Mouse (Mus musculus) 3T3-L1 (cell line): ENCODE data around the gene Idua.
"Not testable (repeated sequence)": the region's sequence is repeated elsewhere in the genome, so short reads cannot be mapped to it uniquely, and the experiment has no call there.

Experiments used
- DNase-seq: peaks from one replicate; pipeline ENCODE4 v3.0.0-alpha.2; 2015; ENCODE audit warnings: low read depth, low spot score

The Idua gene

GRCm38 (mm10) chr5:108659698-108660631 lies at the start of gene Idua:
Gene Idua (plus strand): TSS chr5:108660331.
- DNase-seq, result no peak

GRCm38 (mm10) chr5:108610426-108610825 lies 49.7 kb upstream of the Idua start:
- no peak for DNase-seq

- DNase-seq, result no peak
These were observed 38.3 kb upstream of the Idua start for GRCm38 (mm10) chr5:108621870-108622269.

- DNase-seq, result no peak
These were observed 34.0 kb upstream of the Idua start for GRCm38 (mm10) chr5:108626050-108626660.

- DNase-seq, result peak; percentile 53
These were observed 31.1 kb upstream of the Idua start for GRCm38 (mm10) chr5:108628891-108629633.

GRCm38 (mm10) chr5:108629634-108630483 lies 30.3 kb upstream of the Idua start, which contains the start of the genes Gak and Tmem175:
Gene Gak (minus strand): TSS chr5:108629755.
Gene Tmem175 (plus strand): TSS chr5:108629770.
- DNase-seq, result peak; percentile 93

- no peak for DNase-seq
These were observed 26.5 kb upstream of the Idua start for GRCm38 (mm10) chr5:108633676-108634075.

GRCm38 (mm10) chr5:108634088-108634487 lies 26.0 kb upstream of the Idua start:
- DNase-seq, result not testable (repeated sequence)

GRCm38 (mm10) chr5:108636172-108636571 lies 24.0 kb upstream of the Idua start:
- no peak for DNase-seq

- DNase-seq, result no peak
These were observed 16.5 kb upstream of the Idua start for GRCm38 (mm10) chr5:108643674-108644073.

- DNase-seq, result no peak
These were observed 14.3 kb upstream of the Idua start for GRCm38 (mm10) chr5:108645651-108646342.

GRCm38 (mm10) chr5:108646343-108646660 lies 13.8 kb upstream of the Idua start:
- DNase-seq, result no peak

GRCm38 (mm10) chr5:108647311-108647710 lies 12.8 kb upstream of the Idua start:
- DNase-seq, result no peak

- no peak for DNase-seq
These were observed 12.2 kb upstream of the Idua start for GRCm38 (mm10) chr5:108647820-108648465.

GRCm38 (mm10) chr5:108648937-108649576 lies 11.1 kb upstream of the Idua start:
- no peak for DNase-seq

GRCm38 (mm10) chr5:108650341-108650740 lies 9.8 kb upstream of the Idua start:
- DNase-seq, result no peak

- DNase-seq, result no peak
These were observed 8.9 kb upstream of the Idua start for GRCm38 (mm10) chr5:108651136-108651720.

- DNase-seq, result peak; percentile 86
These were observed 8.3 kb upstream of the Idua start for GRCm38 (mm10) chr5:108651823-108652222.

- no peak for DNase-seq
These were observed 6.8 kb upstream of the Idua start for GRCm38 (mm10) chr5:108653341-108653740.
